Mouse (Mus musculus) heart, adult 2 months (tissue): ENCODE data around the gene 1700025G04Rik.

Source experiments
- CTCF ChIP-seq: fragments of 200-600 bp; IDR thresholded peaks from 2 replicates; pipeline ENCODE4 v1.8.1; 2022; ENCODE audit warnings: antibody characterized with exemption, mild to moderate bottlenecking, moderate library complexity
- EP300 ChIP-seq: fragments of 200-500 bp; IDR thresholded peaks from 2 replicates; pipeline ENCODE4 v1.6.1; 2011; ENCODE audit warnings: low read depth, low read length, control low read depth; ENCODE audit not compliant: insufficient read depth
- POLR2A ChIP-seq: fragments of 200-500 bp; IDR thresholded peaks from 2 replicates; pipeline ENCODE4 v1.6.1; 2011; ENCODE audit warnings: mild to moderate bottlenecking, low read depth, low read length, control low read depth; ENCODE audit not compliant: insufficient read depth

GRCm38 (mm10) chr1:151807286-151807685 lies 282.6 kb downstream of the 1700025G04Rik start:
- TF ChIP-seq POLR2A: no peak
- TF ChIP-seq CTCF: no peak
- TF ChIP-seq EP300: no peak
